Mouse (Mus musculus): ENCODE measurements around the gene Cox11.

GRCm38 (mm10) chr11:90665161-90665560 is 27.2 kb downstream of the Cox11 start:
- TF ChIP-seq CTCF (IDR thresholded peaks at IDR 0.05; ENCODE audit: low read depth) (no peak), EP300 (optimal IDR thresholded peaks at IDR 0.05) (no peak)

Data from stomach, postnatal 0 days (tissue).